Mouse (Mus musculus) liver, adult 10 weeks (tissue): ENCODE data around the gene Lct. TPM values are rescaled to one million over a fixed set of nuclear protein-coding genes. Genes with fewer than 3 reads are reported as not detected.

ENCODE experiments used
- polyA plus RNA-seq: library from polyadenylated mRNA; stranded (reverse); fragments of 350-450 nt; fragmentation: Illumina TruSeq; extraction: RNeasy Lipid Tissue Mini Kit (QIAGEN cat#74804); gene quantifications from one replicate; pipeline ENCODE4 v1.2.3, GENCODE M21; 2014; ENCODE audit warnings: low read depth, low replicate concordance

The Lct gene
- polyA plus RNA-seq: not detected

DNA sequence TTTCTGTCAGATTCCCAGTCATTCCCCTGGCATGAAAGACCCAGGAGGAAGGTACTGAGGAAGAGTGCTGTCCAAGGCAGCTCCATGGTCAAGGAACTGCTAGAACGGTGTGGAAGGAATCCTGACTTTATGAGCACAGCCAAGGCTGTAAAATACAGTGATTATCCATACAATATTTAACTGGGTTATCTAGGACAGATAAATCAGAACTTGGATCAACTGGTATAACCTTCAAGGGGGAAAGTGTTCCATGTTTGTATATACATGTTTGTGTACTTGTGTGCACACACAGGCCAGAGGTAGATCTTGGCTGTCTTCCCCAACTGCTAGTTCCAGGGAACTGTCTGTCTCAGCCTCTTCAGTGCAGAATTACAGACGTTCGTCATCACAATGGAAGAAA is at the start of gene Lct:
Gene Lct (minus strand): TSS at position 101 of the 400 bp plus-strand sequence.

DNA sequence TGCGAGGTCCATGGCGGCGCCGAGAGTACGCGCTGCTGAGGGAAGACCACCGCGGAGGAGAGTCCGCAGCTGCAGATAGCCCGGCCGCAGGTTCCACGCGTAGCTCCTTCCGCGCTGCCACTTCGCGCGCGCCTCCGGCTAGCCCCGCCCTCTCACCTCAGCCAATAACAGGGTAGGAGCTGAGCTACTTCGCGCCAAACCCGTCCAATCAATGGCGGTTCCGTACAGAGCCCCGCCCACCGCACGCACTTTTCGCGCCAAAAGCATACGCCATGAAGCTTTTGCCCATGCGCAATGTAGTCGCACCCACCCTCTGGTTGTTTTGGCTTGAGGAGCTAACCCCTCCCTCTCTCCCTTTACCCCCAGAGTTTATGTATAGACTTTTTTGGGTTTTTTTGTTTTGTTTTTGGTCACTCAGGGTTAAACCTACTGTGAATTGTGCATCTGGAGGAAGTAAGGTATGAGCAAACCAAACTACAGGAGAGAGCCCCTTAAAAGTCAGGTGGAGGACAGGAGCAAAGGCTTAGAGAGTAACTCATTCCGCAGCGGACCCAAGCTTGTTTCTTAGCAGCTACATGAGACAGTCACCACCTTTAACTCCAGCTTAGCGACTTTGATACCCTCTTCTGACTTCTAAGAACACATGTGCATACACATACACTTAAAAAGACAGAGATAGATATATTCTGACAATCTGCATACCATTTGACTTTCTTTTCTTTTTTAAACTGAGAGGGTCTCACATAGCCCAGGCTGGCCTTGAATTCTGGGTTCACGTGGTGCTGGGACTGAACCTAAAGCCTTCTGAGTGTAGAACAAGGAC is 31.6 kb upstream of the Lct start, which contains the start of gene Mcm6:
Gene Mcm6 (minus strand): TSS at position 111 of the 823 bp plus-strand sequence.

DNA sequence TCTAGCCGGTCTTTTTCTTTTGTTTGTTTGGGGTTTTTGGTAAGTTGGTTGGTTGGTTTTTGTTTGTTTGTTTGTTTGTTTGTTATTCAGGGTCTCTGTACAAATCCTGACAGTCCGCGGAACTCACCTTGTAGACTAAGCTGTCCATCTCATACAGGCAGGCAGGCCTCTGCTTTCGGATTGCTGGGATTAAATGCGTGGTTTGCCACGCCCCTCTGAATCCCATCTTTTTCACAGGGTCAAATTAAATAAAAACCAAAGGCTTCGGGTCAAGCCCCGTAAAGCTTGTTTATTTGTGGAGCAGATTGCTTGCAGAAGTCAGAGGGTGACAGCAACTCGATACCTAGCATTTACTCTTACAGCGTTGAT is 84.5 kb downstream of the Lct start, which contains the start of gene Ubxn4:
Gene Ubxn4 (plus strand): TSS at position 338 of the 369 bp plus-strand sequence.

Other genes starting within 250 kb of the Lct start
- gene Zranb3, start 225.3 kb downstream of the Lct start, polyA plus RNA-seq: 2.1 TPM
- gene R3hdm1, start 225.0 kb downstream of the Lct start, polyA plus RNA-seq: 48.4 TPM
- 108 TPM for gene Ubxn4, start 84.4 kb downstream of the Lct start, polyA plus RNA-seq
- 2.2 TPM for gene Mcm6, start 31.3 kb upstream of the Lct start, polyA plus RNA-seq
- gene Dars, start 89.0 kb upstream of the Lct start, polyA plus RNA-seq: 148 TPM